Mouse (Mus musculus): Measurements from ENCODE around the gene Krt8. TPM values are rescaled to one million over a fixed set of nuclear protein-coding genes. Genes with fewer than 3 reads are reported as not detected.

Gene Krt8
- polyA plus RNA-seq, 1 experiment from 2014 or later: 24.9 TPM

GRCm38 (mm10) chr15:101974083-101974845 is 30.0 kb downstream of the Krt8 start:
- Histone ChIP-seq H3K9me3 (no peaks in the 10 kb centered on the region), H3K9ac (peak overlapping the region; percentile 5; the same call in 1 of the 2 replicates), H3K4me1 (peaks cover 34% of the 10 kb centered on the region), H3K4me2 (no peak overlapping the region; the same call in 1 of the 2 replicates), H3K27ac (replicated peaks) (no peak overlapping the region), H3K4me3 (no peak overlapping the region), H3K36me3 (no peaks in the 10 kb centered on the region), H3K27me3 (replicated peaks) (peaks cover 28% of the 10 kb centered on the region)
- WGBS: 51% methylated on average over 16 of the region's 16 CpGs
- no peak for ATAC-seq (ENCODE audit: extremely low read depth, insufficient number of reproducible peaks, low FRiP score, low TSS enrichment)

DNA sequence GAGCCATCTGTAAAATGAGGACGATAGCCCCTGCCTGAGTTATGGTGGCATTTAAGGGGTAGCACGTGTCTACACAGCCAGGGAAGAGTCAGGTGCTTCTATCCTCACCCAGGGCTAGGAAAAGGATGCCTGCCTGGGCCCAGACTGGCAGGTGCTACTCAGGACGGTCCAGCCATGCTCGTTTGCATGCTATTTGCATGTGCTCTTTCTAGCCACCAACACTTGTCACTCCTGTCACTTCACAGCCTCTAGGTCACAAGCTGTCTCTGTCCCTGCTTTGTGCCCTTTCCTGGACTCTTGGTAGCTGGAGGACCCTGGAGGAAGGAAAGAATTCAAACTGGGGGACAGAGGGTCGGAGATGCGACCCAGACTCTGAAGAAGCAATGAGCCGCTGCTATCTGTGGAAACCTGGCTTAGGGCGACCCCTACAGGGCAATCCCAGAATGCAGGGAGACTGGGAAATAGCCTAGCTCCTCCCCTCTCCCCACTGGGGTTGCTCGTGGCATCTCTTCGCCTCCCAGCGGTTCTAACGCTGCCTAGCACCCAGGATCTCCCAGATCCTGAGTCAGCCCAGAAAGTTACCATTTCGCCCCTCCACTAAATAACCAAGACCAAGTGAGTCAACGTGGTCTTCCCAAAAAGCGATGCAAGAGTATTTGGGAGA is 30.7 kb downstream of the Krt8 start:
- H3K4me3 ChIP-seq: no peak overlapping the region
- H3K9me3 ChIP-seq: no peaks in the 10 kb centered on the region
- peaks cover 28% of the 10 kb centered on the region for H3K27me3 ChIP-seq (replicated peaks)
- ATAC-seq (ENCODE audit: extremely low read depth, insufficient number of reproducible peaks, low FRiP score, low TSS enrichment): no peak
- H3K9ac ChIP-seq: no peak overlapping the region
- peaks cover 34% of the 10 kb centered on the region for H3K4me1 ChIP-seq
- H3K36me3 ChIP-seq: no peaks in the 10 kb centered on the region
- WGBS: 12% methylated on average over 15 of the region's 15 CpGs
- H3K4me2 ChIP-seq: no peak overlapping the region; the same call in 1 of the 2 replicates
- H3K27ac ChIP-seq (replicated peaks): no peak overlapping the region

DNA sequence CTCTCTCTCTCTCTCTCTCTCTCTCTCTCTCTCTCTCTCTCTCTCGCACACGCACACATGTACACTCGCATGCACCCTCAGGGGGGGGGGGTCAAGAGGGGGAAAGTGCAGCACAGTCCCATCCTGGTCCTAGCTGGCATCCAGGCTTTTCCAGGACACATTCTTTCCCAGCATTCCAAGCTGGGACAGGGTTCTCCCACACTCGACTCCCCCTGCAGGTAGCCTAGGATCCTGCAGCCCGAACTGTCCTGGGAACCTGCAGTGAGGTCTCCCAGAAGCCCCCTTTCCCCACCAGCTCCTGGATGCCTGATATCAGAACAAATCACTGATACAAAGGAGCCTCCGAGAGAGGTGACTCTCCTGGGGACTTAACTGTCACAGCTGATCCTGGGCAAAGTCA is 33.7 kb downstream of the Krt8 start:
- 5% methylated on average over 3 of the region's 6 CpGs for WGBS
- Histone ChIP-seq H3K36me3 (no peaks in the 10 kb centered on the region), H3K27me3 (replicated peaks) (peaks cover 28% of the 10 kb centered on the region), H3K9me3 (no peaks in the 10 kb centered on the region), H3K9ac (no peak overlapping the region), H3K27ac (replicated peaks) (no peak overlapping the region), H3K4me3 (no peak overlapping the region), H3K4me2 (no peak overlapping the region), H3K4me1 (peaks cover 7% of the 10 kb centered on the region; the same call in 1 of the 2 replicates)
- no peak for ATAC-seq (ENCODE audit: extremely low read depth, insufficient number of reproducible peaks, low FRiP score, low TSS enrichment)

DNA sequence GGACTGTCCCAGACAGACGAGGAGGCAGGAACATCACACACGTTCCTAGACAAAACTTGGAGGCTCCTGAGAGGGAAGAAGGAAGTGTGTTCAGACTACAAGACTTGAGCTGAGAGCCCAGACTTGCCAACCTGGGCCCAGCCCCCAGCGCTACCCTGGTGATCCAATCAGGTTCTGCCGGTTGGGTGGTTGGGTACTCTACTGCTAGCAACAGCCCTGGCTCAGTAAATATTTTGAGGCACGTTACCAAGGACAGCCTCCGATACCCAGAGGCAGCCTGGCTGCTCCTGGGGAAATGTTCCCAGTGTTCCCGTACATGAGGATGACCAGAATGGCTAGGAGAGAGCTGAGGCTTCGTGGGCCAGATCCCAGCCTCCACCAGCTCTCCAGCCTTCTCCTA is 37.5 kb downstream of the Krt8 start:
- peaks cover 8% of the 10 kb centered on the region for H3K27me3 ChIP-seq (replicated peaks)
- H3K9me3 ChIP-seq: no peaks in the 10 kb centered on the region
- H3K4me3 ChIP-seq: no peak overlapping the region
- H3K4me2 ChIP-seq: no peak overlapping the region
- no peak overlapping the region for H3K9ac ChIP-seq
- 62% methylated on average over 8 of the region's 8 CpGs for whole genome bisulfite sequencing
- no peaks in the 10 kb centered on the region for H3K4me1 ChIP-seq
- H3K36me3 ChIP-seq: no peaks in the 10 kb centered on the region
- H3K27ac ChIP-seq (replicated peaks): no peak overlapping the region
- no peak for ATAC-seq (ENCODE audit: extremely low read depth, insufficient number of reproducible peaks, low FRiP score, low TSS enrichment)

- Histone ChIP-seq H3K4me1 (no peaks in the 10 kb centered on the region), H3K27me3 (replicated peaks) (peaks cover 13% of the 10 kb centered on the region; the same call in 1 of the 2 replicates), H3K9ac (no peak overlapping the region), H3K36me3 (no peaks in the 10 kb centered on the region), H3K4me3 (no peak overlapping the region), H3K9me3 (no peaks in the 10 kb centered on the region), H3K4me2 (no peak overlapping the region), H3K27ac (replicated peaks) (no peak overlapping the region)
- WGBS: 82% methylated on average over 3 of the region's 3 CpGs
- no peak for ATAC-seq (ENCODE audit: extremely low read depth, insufficient number of reproducible peaks, low FRiP score, low TSS enrichment)
These were observed 45.4 kb downstream of the Krt8 start for GRCm38 (mm10) chr15:101958891-101959290.

DNA sequence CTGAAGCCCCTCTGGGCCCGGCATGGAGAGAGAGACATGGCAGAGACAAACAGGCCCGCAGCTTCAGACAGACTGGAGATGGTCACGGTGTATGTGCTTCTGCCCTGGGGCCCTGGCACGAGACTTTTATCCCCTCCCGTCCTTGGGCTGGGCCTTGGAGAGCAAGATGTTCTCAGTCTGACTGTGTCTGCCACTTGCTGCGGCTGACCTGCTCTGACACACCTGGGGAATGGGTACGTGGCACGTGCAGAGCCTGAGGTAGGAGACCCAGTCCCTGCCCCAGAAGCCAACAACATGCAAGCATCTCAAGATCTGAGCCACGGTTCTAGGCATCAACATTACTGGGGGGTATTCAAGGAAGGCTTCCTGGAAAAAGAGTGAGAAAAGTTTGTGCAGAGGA is 50.1 kb downstream of the Krt8 start, which contains the start of gene Krt78:
Gene Krt78 (minus strand): TSS at position 101 of the 400 bp plus-strand sequence.
- Histone ChIP-seq H3K9me3 (no peaks in the 10 kb centered on the region), H3K27me3 (replicated peaks) (peaks cover 32% of the 10 kb centered on the region), H3K4me2 (no peak within 1 kb of the TSS), H3K36me3 (no peaks in the 10 kb centered on the region), H3K27ac (replicated peaks) (no peak within 1 kb of the TSS), H3K4me1 (no peaks in the 10 kb centered on the region), H3K9ac (no peak within 1 kb of the TSS), H3K4me3 (no peak within 1 kb of the TSS)
- ATAC-seq (ENCODE audit: extremely low read depth, insufficient number of reproducible peaks, low FRiP score, low TSS enrichment): no peak
- WGBS: 67% methylated on average over 9 of the region's 9 CpGs

- no peak for ATAC-seq (ENCODE audit: extremely low read depth, insufficient number of reproducible peaks, low FRiP score, low TSS enrichment)
- H3K4me2 ChIP-seq: no peak overlapping the region
- no peak overlapping the region for H3K4me3 ChIP-seq
- no peaks in the 10 kb centered on the region for H3K4me1 ChIP-seq
- no peaks in the 10 kb centered on the region for H3K36me3 ChIP-seq
- no peak overlapping the region for H3K27ac ChIP-seq (replicated peaks)
- 73% methylated on average over 7 of the region's 7 CpGs for WGBS
- H3K9ac ChIP-seq: no peak overlapping the region
- no peaks in the 10 kb centered on the region for H3K9me3 ChIP-seq
- H3K27me3 ChIP-seq (replicated peaks): peaks cover 35% of the 10 kb centered on the region
These were observed 51.4 kb downstream of the Krt8 start for GRCm38 (mm10) chr15:101952733-101953474.

Other genes with a start within 250 kb of the Krt8 start
- not detected in 2 replicates for gene Krt72, start 218.0 kb downstream of the Krt8 start, polyA plus RNA-seq (2015; fragmentation: Nextera tagmentation; extraction: Ambion mirVana)
- gene Krt73, start 202.1 kb downstream of the Krt8 start, polyA plus RNA-seq (2015; fragmentation: Nextera tagmentation; extraction: Ambion mirVana): not detected in 2 replicates
- gene Krt2, start 186.3 kb downstream of the Krt8 start, polyA plus RNA-seq (2015; fragmentation: Nextera tagmentation; extraction: Ambion mirVana): not detected in 2 replicates
- gene Krt1, start 153.7 kb downstream of the Krt8 start, polyA plus RNA-seq (2015; fragmentation: Nextera tagmentation; extraction: Ambion mirVana): 0.28 and 0.41 TPM in 2 replicates
- not detected in 2 replicates for gene Krt77, start 134.8 kb downstream of the Krt8 start, polyA plus RNA-seq (2015; fragmentation: Nextera tagmentation; extraction: Ambion mirVana)
- gene Krt76, start 111.6 kb downstream of the Krt8 start, polyA plus RNA-seq (2015; fragmentation: Nextera tagmentation; extraction: Ambion mirVana): not detected in 2 replicates
- gene Krt4, start 79.7 kb downstream of the Krt8 start, polyA plus RNA-seq (2015; fragmentation: Nextera tagmentation; extraction: Ambion mirVana): 0.06 and 0.07 TPM in 2 replicates
- gene Krt79, start 64.2 kb downstream of the Krt8 start, polyA plus RNA-seq (2015; fragmentation: Nextera tagmentation; extraction: Ambion mirVana): 0.45 and 0.56 TPM in 2 replicates
- not detected in 2 replicates for gene Krt78, start 50.2 kb downstream of the Krt8 start, polyA plus RNA-seq (2015; fragmentation: Nextera tagmentation; extraction: Ambion mirVana)
- gene Krt18, start 23.7 kb upstream of the Krt8 start, polyA plus RNA-seq (2015; fragmentation: Nextera tagmentation; extraction: Ambion mirVana): 34.6 and 36.0 TPM in 2 replicates
- 65.7 and 72.3 TPM in 2 replicates for gene Eif4b, start 69.3 kb upstream of the Krt8 start, polyA plus RNA-seq (2015; fragmentation: Nextera tagmentation; extraction: Ambion mirVana)
- 26.3 and 32.5 TPM in 2 replicates for gene Tns2, start 95.9 kb upstream of the Krt8 start, polyA plus RNA-seq (2015; fragmentation: Nextera tagmentation; extraction: Ambion mirVana)
- 19.5 and 20.0 TPM in 2 replicates for gene Spryd3, start 131.8 kb upstream of the Krt8 start, polyA plus RNA-seq (2015; fragmentation: Nextera tagmentation; extraction: Ambion mirVana)
- 3.5 and 3.7 TPM in 2 replicates for gene Igfbp6, start 139.9 kb upstream of the Krt8 start, polyA plus RNA-seq (2015; fragmentation: Nextera tagmentation; extraction: Ambion mirVana)
- 0.53 and 1.5 TPM in 2 replicates for gene Soat2, start 146.0 kb upstream of the Krt8 start, polyA plus RNA-seq (2015; fragmentation: Nextera tagmentation; extraction: Ambion mirVana)
- 30.3 and 31.7 TPM in 2 replicates for gene Zfp740, start 198.8 kb upstream of the Krt8 start, polyA plus RNA-seq (2015; fragmentation: Nextera tagmentation; extraction: Ambion mirVana)
- gene Csad, start 200.2 kb upstream of the Krt8 start, polyA plus RNA-seq (2015; fragmentation: Nextera tagmentation; extraction: Ambion mirVana): 33.4 and 41.6 TPM in 2 replicates
- gene Itgb7, start 227.5 kb upstream of the Krt8 start, polyA plus RNA-seq (2015; fragmentation: Nextera tagmentation; extraction: Ambion mirVana): 0.46 and 0.78 TPM in 2 replicates